Mouse (Mus musculus) E14TG2a.4 (cell line): ENCODE data around the gene Nup210.

Source experiments
- CTCF ChIP-seq: conservative IDR thresholded peaks from 2 replicates; pipeline ENCODE4 v1.5.1; 2014; ENCODE audit warnings: low read length
- POU5F1 ChIP-seq: IDR thresholded peaks from 2 replicates; pipeline ENCODE4 v1.6.1; 2014; ENCODE audit warnings: low read length, borderline replicate concordance

GRCm38 (mm10) chr6:91048019-91048418 lies 68.6 kb downstream of the Nup210 start:
- TF ChIP-seq CTCF, result no peak
- TF ChIP-seq POU5F1, result no peak
